Mouse (Mus musculus) lung, postnatal 4 days (tissue): ENCODE measurements at regions not wholly inside any gene's neighbourhood (a gene's known extent, or its start where the extent isn't known, plus 50 kb on each side); places are given as distances from the start of the nearest gene placed in this dataset.

Experiments
- DNase-seq, 2 experiments: peaks; one replicate each; pipeline ENCODE4 v3.0.0; 2021

- DNase-seq = no peak
Observed at GRCm38 (mm10) chr17:85748649-85749081, 60.6 kb upstream of the Six2 start.

GRCm38 (mm10) chr17:85747976-85748648 lies 60.0 kb upstream of the Six2 start:
- DNase-seq = no peak
